Mouse (Mus musculus) spleen, adult 2 months (tissue): Measurements from ENCODE around the gene Padi6. TPM values are rescaled to one million over a fixed set of nuclear protein-coding genes. Genes with fewer than 3 reads are reported as not detected.

ENCODE experiments used
- DNase-seq, 2 experiments: peaks; one replicate each; pipeline versions ENCODE4 v3.0.0 to v3.0.0-alpha.2; 2012 to 2021; ENCODE audit warnings: low spot score in 2 of 2, low read depth in 1 of 2
- H3K27ac ChIP-seq: fragments of 200-500 bp; 2 replicates; pipeline ENCODE4 v1.5.1; 2012; ENCODE audit warnings: low read length, inconsistent platforms; ENCODE audit not compliant: insufficient read depth
- H3K27me3 ChIP-seq: fragments of 200-500 bp; 2 replicates; pipeline ENCODE4 v1.6.1; 2012; ENCODE audit warnings: mild to moderate bottlenecking, moderate library complexity, low read length, inconsistent platforms; ENCODE audit not compliant: control insufficient read depth, insufficient read depth
- H3K36me3 ChIP-seq: fragments of 200-500 bp; 2 replicates; pipeline ENCODE4 v1.6.1; 2012; ENCODE audit warnings: mild to moderate bottlenecking, low read length, inconsistent platforms; ENCODE audit not compliant: control insufficient read depth, insufficient read depth
- H3K4me1 ChIP-seq: fragments of 200-500 bp; 2 replicates; pipeline ENCODE4 v1.6.1; 2011; ENCODE audit warnings: inconsistent platforms; ENCODE audit not compliant: control insufficient read depth, insufficient read depth, insufficient read length
- H3K4me3 ChIP-seq: fragments of 200-500 bp; 2 replicates; pipeline ENCODE4 v1.5.1; 2011; ENCODE audit warnings: mild to moderate bottlenecking, inconsistent platforms; ENCODE audit not compliant: insufficient read depth, insufficient read length; ENCODE audit errors: extremely low read depth
- CTCF ChIP-seq: fragments of 200-500 bp; IDR thresholded peaks from 2 replicates; pipeline ENCODE4 v1.5.1; 2011; ENCODE audit warnings: mild to moderate bottlenecking, inconsistent platforms; ENCODE audit not compliant: insufficient read depth, insufficient read length, insufficient replicate concordance; ENCODE audit errors: extremely low read depth
- POLR2A ChIP-seq: fragments of 200-500 bp; IDR thresholded peaks from 2 replicates; pipeline ENCODE4 v1.6.1; 2011; ENCODE audit warnings: low read depth, low read length, inconsistent platforms
- whole genome bisulfite sequencing: fragments of 180-500 bp; shearing (Covaris S2); methylation state at CpG from one replicate; pipeline ENCODE4 v1.1.7; 2018; 5-methylcytosine and 5-hydroxymethylcytosine counted together
- polyA plus RNA-seq: library from polyadenylated mRNA; depleted of rRNA; stranded (reverse); fragments of >200 nt; gene quantifications from 2 replicates; pipeline ENCODE4 v1.2.3, GENCODE M21; 2012

The Padi6 gene
- polyA plus RNA-seq, 1 experiment, result 0.09 TPM

GRCm38 (mm10) chr4:140688826-140689425 is 53.5 kb downstream of the Padi6 start:
- Histone ChIP-seq H3K27ac (no peak overlapping the region), H3K36me3 (no peaks in the 10 kb centered on the region), H3K4me3 (no peak overlapping the region), H3K4me1 (peaks cover 30% of the 10 kb centered on the region), H3K27me3 (no peaks in the 10 kb centered on the region)
- no peak for DNase-seq
- WGBS, result 28% methylated on average over 5 of the region's 5 CpGs
- TF ChIP-seq POLR2A (no peak), CTCF (no peak)

DNA sequence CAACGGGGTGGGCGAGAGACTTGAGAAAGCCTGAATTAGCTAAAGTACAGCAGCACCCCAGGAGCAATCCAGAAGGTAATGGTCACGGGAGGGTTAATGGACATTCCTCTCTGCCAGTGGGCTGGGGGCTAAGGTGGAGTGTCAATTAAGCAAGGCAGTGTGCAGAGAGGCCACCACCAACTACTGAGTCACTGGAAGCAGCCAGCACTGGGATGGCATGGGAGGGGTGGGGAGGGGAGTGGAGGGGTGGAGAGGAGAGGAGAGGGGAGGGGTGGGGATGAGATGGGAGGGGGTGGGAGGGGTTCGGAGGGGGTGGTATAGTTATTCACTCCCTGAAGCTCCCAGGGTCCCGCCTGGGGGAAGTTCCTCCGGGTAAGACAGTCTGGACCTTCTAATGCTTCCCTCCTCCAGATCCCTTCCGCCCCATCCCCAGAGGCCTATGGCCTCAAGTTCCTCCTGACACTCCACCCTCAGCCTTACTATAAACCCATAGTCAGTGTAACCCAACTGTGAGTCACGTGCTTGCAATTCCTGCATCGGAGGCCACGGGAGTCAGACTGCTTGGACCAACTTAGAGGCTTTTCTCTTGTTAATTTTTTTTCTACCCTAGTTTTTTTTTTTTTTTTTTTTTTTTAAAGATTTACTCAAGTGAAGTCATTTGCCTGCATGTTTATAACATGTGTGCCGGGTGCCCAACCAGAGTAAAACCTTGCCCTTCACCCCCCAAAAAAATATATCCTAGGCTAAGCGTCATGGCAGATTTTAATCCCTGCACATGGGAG is 54.2 kb downstream of the Padi6 start:
- WGBS, result 72% methylated on average over 12 of the region's 12 CpGs
- Histone ChIP-seq H3K36me3 (no peaks in the 10 kb centered on the region), H3K4me3 (no peak overlapping the region), H3K4me1 (peaks cover 32% of the 10 kb centered on the region), H3K27ac (no peak overlapping the region), H3K27me3 (no peaks in the 10 kb centered on the region)
- no peak for TF ChIP-seq CTCF
- no peak for TF ChIP-seq POLR2A
- DNase-seq, result no peak

GRCm38 (mm10) chr4:140684881-140685303 is 57.6 kb downstream of the Padi6 start:
- TF ChIP-seq CTCF, result no peak
- TF ChIP-seq POLR2A, result no peak
- Histone ChIP-seq H3K27me3 (no peaks in the 10 kb centered on the region), H3K36me3 (no peaks in the 10 kb centered on the region), H3K27ac (no peak overlapping the region), H3K4me3 (no peak overlapping the region), H3K4me1 (peaks cover 27% of the 10 kb centered on the region)
- DNase-seq, result no peak
- 38% methylated on average over 6 of the region's 6 CpGs for WGBS

DNA sequence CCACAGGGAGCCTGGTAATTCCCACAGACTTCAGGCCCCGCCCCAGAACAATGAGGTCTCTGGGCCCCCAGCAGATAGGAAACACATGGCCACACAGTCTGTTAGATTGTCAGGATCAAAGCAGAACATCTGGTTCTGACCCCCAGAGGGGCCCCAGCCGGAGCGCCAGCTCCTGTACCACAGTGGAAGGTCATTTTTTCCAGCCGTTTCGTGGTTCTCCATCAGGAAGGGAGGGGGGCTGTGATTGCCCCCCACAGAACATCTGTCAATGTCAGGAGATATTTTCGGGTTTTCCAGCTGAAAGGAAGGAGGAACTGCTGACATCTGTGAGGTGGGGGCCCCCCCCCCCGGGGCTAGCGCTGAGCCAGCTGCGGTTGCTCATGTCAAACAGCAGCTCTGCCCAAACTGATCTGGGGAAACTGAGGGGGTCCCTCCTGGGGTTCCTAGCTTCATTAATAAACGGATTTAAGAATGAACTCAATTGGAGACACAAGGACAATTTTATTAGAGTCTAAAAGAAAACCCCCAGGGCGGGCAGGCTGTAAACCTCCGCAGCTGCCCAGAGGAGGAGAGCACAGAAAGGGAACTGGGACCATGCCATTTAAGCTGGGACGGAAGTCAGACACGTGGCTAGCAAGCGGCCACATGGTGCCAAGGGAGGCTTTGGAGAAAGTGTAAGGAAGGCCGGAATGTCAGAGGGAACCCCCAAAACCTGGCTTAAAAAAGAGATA is 58.1 kb downstream of the Padi6 start:
- no peak for DNase-seq
- Histone ChIP-seq H3K27me3 (no peaks in the 10 kb centered on the region), H3K36me3 (no peaks in the 10 kb centered on the region), H3K4me3 (no peak overlapping the region), H3K27ac (no peak overlapping the region), H3K4me1 (peaks cover 24% of the 10 kb centered on the region)
- WGBS, result 3% methylated on average over 16 of the region's 16 CpGs
- TF ChIP-seq POLR2A (no peak), CTCF (no peak)

GRCm38 (mm10) chr4:140683608-140684007 is 58.8 kb downstream of the Padi6 start:
- 39% methylated on average over 8 of the region's 8 CpGs for WGBS
- peaks cover 21% of the 10 kb centered on the region; the same call in 1 of the 2 replicates for H3K4me1 ChIP-seq
- no peaks in the 10 kb centered on the region for H3K27me3 ChIP-seq
- H3K36me3 ChIP-seq, result no peaks in the 10 kb centered on the region
- DNase-seq, result no peak
- no peak overlapping the region for H3K27ac ChIP-seq
- TF ChIP-seq CTCF, result no peak
- TF ChIP-seq POLR2A, result no peak
- no peak overlapping the region for H3K4me3 ChIP-seq

- peaks cover 19% of the 10 kb centered on the region; the same call in 1 of the 2 replicates for H3K4me1 ChIP-seq
- H3K4me3 ChIP-seq, result no peak overlapping the region
- no peaks in the 10 kb centered on the region for H3K27me3 ChIP-seq
- H3K27ac ChIP-seq, result 0 out of 2 replicates have a peak overlapping the region, but pooled peaks have one; percentile 12
- no peaks in the 10 kb centered on the region for H3K36me3 ChIP-seq
- DNase-seq, result peak in 1 of 2 experiments; percentile 24
- TF ChIP-seq POLR2A, result no peak
- no peak for TF ChIP-seq CTCF
- 27% methylated on average over 8 of the region's 8 CpGs for WGBS
These were observed 61.6 kb downstream of the Padi6 start for GRCm38 (mm10) chr4:140680731-140681397.
